Mouse (Mus musculus): ENCODE data around the gene Ski. TPM values are rescaled to one million over a fixed set of nuclear protein-coding genes. Genes with fewer than 3 reads are reported as not detected.

The Ski gene
- polyA plus RNA-seq, 1 experiment from 2014 or later = 24.4 TPM

GRCm38 (mm10) chr4:155189711-155190139 lies 32.7 kb downstream of the Ski start:
- H3K9ac ChIP-seq = no peak overlapping the region
- no peak for ATAC-seq (ENCODE audit: insufficient number of reproducible peaks, low FRiP score, low TSS enrichment, low read depth)
- H3K4me2 ChIP-seq (replicated peaks) = no peak overlapping the region

GRCm38 (mm10) chr4:155188803-155189202 lies 33.6 kb downstream of the Ski start:
- no peak for ATAC-seq (ENCODE audit: insufficient number of reproducible peaks, low FRiP score, low TSS enrichment, low read depth)
- H3K4me1 ChIP-seq = peaks cover 93% of the 10 kb centered on the region
- H3K4me2 ChIP-seq (replicated peaks) = no peak overlapping the region
- no peaks in the 10 kb centered on the region for H3K27me3 ChIP-seq
- no peaks in the 10 kb centered on the region for H3K9me3 ChIP-seq (replicated peaks)
- H3K27ac ChIP-seq (replicated peaks) = peak overlapping the region; percentile 39
- no peak overlapping the region for H3K9ac ChIP-seq
- H3K4me3 ChIP-seq (replicated peaks) = no peak overlapping the region
- no peaks in the 10 kb centered on the region for H3K36me3 ChIP-seq

More at GRCm38 (mm10) chr4:155189711-155190139, 32.7 kb downstream of the Ski start:
- Histone ChIP-seq H3K27ac (replicated peaks) (peak overlapping the region; percentile 34), H3K4me1 (peaks cover 88% of the 10 kb centered on the region), H3K27me3 (no peaks in the 10 kb centered on the region), H3K4me3 (replicated peaks) (no peak overlapping the region), H3K9me3 (replicated peaks) (no peaks in the 10 kb centered on the region), H3K36me3 (no peaks in the 10 kb centered on the region)
- 9% methylated on average over 4 of the region's 4 CpGs for WGBS

DNA sequence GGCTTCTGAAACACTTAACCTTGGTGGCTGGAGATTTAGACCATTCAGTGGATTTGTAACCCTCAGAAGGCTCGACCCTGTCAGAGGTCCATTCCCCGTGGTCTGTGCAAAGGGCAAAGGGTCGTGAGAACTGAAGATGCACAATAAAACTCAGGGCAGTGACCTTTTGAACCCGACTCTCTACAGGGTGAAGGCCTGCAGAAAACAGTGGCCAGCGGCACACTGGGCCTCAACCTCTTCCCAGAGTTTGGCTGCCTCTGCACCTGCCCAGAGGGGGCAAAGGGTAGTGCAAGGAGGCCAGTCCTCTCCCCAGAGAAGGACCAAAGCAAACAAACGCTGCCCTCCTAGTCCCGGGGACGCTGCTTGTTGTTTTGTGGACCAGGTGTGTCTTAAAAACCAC lies 34.1 kb downstream of the Ski start:
- peak overlapping the region; percentile 39; the same call in 1 of the 2 replicates for H3K27ac ChIP-seq (replicated peaks)
- no peaks in the 10 kb centered on the region for H3K27me3 ChIP-seq
- no peaks in the 10 kb centered on the region for H3K9me3 ChIP-seq (replicated peaks)
- H3K4me1 ChIP-seq = peaks cover 94% of the 10 kb centered on the region
- H3K36me3 ChIP-seq = no peaks in the 10 kb centered on the region
- no peak overlapping the region for H3K9ac ChIP-seq
- H3K4me2 ChIP-seq (replicated peaks) = no peak overlapping the region
- WGBS = 16% methylated on average over 8 of the region's 8 CpGs
- no peak overlapping the region for H3K4me3 ChIP-seq (replicated peaks)
- no peak for ATAC-seq (ENCODE audit: insufficient number of reproducible peaks, low FRiP score, low TSS enrichment, low read depth)

GRCm38 (mm10) chr4:155187192-155187674 lies 35.2 kb downstream of the Ski start:
- Histone ChIP-seq H3K9ac (no peak overlapping the region), H3K4me2 (replicated peaks) (no peak overlapping the region), H3K9me3 (replicated peaks) (no peaks in the 10 kb centered on the region), H3K36me3 (no peaks in the 10 kb centered on the region), H3K27ac (replicated peaks) (peak overlapping the region; percentile 48), H3K4me3 (replicated peaks) (no peak overlapping the region), H3K27me3 (no peaks in the 10 kb centered on the region), H3K4me1 (peaks cover 93% of the 10 kb centered on the region)
- 54% methylated on average over 3 of the region's 3 CpGs for WGBS
- no peak for ATAC-seq (ENCODE audit: insufficient number of reproducible peaks, low FRiP score, low TSS enrichment, low read depth)

- Histone ChIP-seq H3K36me3 (no peaks in the 10 kb centered on the region), H3K27ac (replicated peaks) (no peak overlapping the region), H3K9me3 (replicated peaks) (no peaks in the 10 kb centered on the region), H3K4me2 (replicated peaks) (no peak overlapping the region), H3K4me3 (replicated peaks) (no peak overlapping the region), H3K27me3 (no peaks in the 10 kb centered on the region), H3K4me1 (peaks cover 83% of the 10 kb centered on the region), H3K9ac (no peak overlapping the region)
- ATAC-seq (ENCODE audit: insufficient number of reproducible peaks, low FRiP score, low TSS enrichment, low read depth) = no peak
- WGBS = 89% methylated on average over 9 of the region's 9 CpGs
Observed at GRCm38 (mm10) chr4:155185845-155186244, 36.5 kb downstream of the Ski start.

- no peak for ATAC-seq (ENCODE audit: insufficient number of reproducible peaks, low FRiP score, low TSS enrichment, low read depth)
- Histone ChIP-seq H3K9me3 (replicated peaks) (no peaks in the 10 kb centered on the region), H3K9ac (no peak overlapping the region), H3K4me2 (replicated peaks) (no peak overlapping the region), H3K27me3 (no peaks in the 10 kb centered on the region), H3K4me1 (peaks cover 76% of the 10 kb centered on the region), H3K4me3 (replicated peaks) (no peak overlapping the region), H3K36me3 (no peaks in the 10 kb centered on the region), H3K27ac (replicated peaks) (no peak overlapping the region)
- WGBS = 72% methylated on average over 18 of the region's 18 CpGs
Observed at GRCm38 (mm10) chr4:155184248-155185070, 37.9 kb downstream of the Ski start.

DNA sequence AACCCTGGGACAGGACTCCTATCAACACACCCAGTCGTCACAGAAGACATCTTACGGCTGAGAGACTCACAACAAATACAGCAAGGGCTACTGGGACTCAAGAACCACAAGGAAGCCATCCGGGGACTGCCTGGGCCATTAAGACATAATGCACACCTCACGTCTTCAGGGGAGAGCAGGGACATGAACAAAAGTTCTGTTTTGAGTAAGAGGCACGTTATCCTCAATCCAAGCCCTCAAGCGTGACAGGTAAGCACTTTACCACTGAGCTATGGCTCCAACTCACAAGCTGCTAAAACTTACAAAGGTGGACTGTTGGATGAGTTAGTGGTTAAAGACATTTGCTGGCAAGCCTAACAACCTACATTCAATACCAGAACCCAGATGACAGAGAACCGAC lies 39.2 kb downstream of the Ski start:
- H3K4me1 ChIP-seq = peaks cover 77% of the 10 kb centered on the region
- no peak for ATAC-seq (ENCODE audit: insufficient number of reproducible peaks, low FRiP score, low TSS enrichment, low read depth)
- no peak overlapping the region for H3K9ac ChIP-seq
- no peaks in the 10 kb centered on the region for H3K36me3 ChIP-seq
- H3K27ac ChIP-seq (replicated peaks) = no peak overlapping the region
- WGBS = 80% methylated on average over 7 of the region's 7 CpGs
- H3K27me3 ChIP-seq = no peaks in the 10 kb centered on the region
- H3K9me3 ChIP-seq (replicated peaks) = no peaks in the 10 kb centered on the region
- H3K4me2 ChIP-seq (replicated peaks) = no peak overlapping the region
- H3K4me3 ChIP-seq (replicated peaks) = no peak overlapping the region

GRCm38 (mm10) chr4:155178981-155179512 lies 43.3 kb downstream of the Ski start:
- Histone ChIP-seq H3K27me3 (no peaks in the 10 kb centered on the region), H3K4me2 (replicated peaks) (peak overlapping the region; percentile 29), H3K27ac (replicated peaks) (peak overlapping the region; percentile 91), H3K4me1 (peaks cover 82% of the 10 kb centered on the region), H3K9ac (no peak overlapping the region), H3K36me3 (peaks cover 5% of the 10 kb centered on the region; the same call in 1 of the 2 replicates), H3K4me3 (replicated peaks) (no peak overlapping the region), H3K9me3 (replicated peaks) (no peaks in the 10 kb centered on the region)
- WGBS = 35% methylated on average over 3 of the region's 3 CpGs
- ATAC-seq (ENCODE audit: insufficient number of reproducible peaks, low FRiP score, low TSS enrichment, low read depth) = no peak

DNA sequence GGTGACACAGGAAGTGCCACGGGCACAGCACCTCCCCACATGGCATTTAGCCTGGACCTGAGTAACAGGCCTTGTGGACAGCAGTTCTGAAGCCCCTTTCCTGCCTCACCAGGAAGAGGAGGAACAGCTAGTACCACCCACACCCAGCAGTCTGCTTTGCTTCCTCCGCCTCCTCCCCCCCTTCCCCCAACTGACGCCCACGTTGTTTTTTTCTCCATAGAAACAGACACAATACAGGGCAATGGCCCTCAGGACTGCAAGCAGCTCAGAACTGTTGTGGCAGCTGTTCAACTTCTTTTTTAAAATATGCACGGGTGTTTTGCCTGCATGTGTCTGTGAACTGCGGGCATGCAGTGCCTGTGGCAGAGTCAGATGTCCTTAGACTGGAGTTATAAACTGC lies 44.1 kb downstream of the Ski start:
- Histone ChIP-seq H3K4me2 (replicated peaks) (peak overlapping the region; percentile 29), H3K27me3 (no peaks in the 10 kb centered on the region), H3K4me3 (replicated peaks) (0 out of 2 replicates have a peak overlapping the region, but pooled peaks have one; percentile 4), H3K9me3 (replicated peaks) (no peaks in the 10 kb centered on the region), H3K9ac (no peak overlapping the region), H3K36me3 (peaks cover 5% of the 10 kb centered on the region; the same call in 1 of the 2 replicates), H3K27ac (replicated peaks) (peak overlapping the region; percentile 91), H3K4me1 (peaks cover 82% of the 10 kb centered on the region)
- ATAC-seq (ENCODE audit: insufficient number of reproducible peaks, low FRiP score, low TSS enrichment, low read depth) = peak; percentile 66
- WGBS = 2% methylated on average over 6 of the region's 6 CpGs

DNA sequence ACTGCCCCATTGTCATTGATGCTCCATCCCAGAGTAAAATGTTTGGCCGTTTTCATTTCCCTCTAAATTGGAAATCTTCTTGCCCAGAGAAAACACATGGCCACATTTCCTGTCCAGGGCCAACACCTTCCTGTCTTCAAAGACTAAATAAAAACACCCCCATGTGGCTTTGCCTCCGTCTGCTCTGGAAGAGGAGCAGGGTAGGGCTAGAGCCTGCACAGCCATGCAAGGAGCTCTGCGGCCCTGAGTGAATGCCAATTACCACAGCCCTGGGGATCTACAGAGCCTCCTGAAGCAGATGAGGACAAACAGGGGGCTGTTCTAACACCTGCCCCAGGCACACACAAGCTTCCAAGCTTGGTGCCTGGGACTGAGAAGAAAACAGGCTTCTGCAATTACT lies 46.2 kb downstream of the Ski start:
- Histone ChIP-seq H3K9ac (no peak overlapping the region), H3K4me2 (replicated peaks) (no peak overlapping the region), H3K36me3 (peaks cover 5% of the 10 kb centered on the region; the same call in 1 of the 2 replicates), H3K4me1 (peaks cover 90% of the 10 kb centered on the region), H3K4me3 (replicated peaks) (no peak overlapping the region), H3K27me3 (no peaks in the 10 kb centered on the region), H3K27ac (replicated peaks) (peak overlapping the region; percentile 51; the same call in 1 of the 2 replicates), H3K9me3 (replicated peaks) (no peaks in the 10 kb centered on the region)
- WGBS = 26% methylated on average over 3 of the region's 3 CpGs
- ATAC-seq (ENCODE audit: insufficient number of reproducible peaks, low FRiP score, low TSS enrichment, low read depth) = no peak

Data from embryonic facial prominence, embryonic 15.5 days (tissue).